Mouse (Mus musculus): Measurements from ENCODE around the gene Npy1r. TPM values are rescaled to one million over a fixed set of nuclear protein-coding genes. Genes with fewer than 3 reads are reported as not detected.

Gene Npy1r
- 1 to 10 TPM; 1.0 to 1.9 TPM for total RNA-seq (2021)
- long read RNA-seq, experiment 1, partial matches to known transcripts, result 1 of 1 reads
- long read RNA-seq, experiment 1, other reads (novel, unspliced or antisense), result 0 of 1 reads
- long read RNA-seq, experiment 2, partial matches to known transcripts, result 2 of 4 reads
- long read RNA-seq, experiment 2, other reads (novel, unspliced or antisense), result 1 of 4 reads

GRCm38 (mm10) chr8:66696970-66697843 lies at the start of gene Npy1r:
Npy1r (plus strand) TSS chr8:66697192.
- no peak for DNase-seq

- DNase-seq, result no peak
These were observed 15.7 kb upstream of the Npy1r start for GRCm38 (mm10) chr8:66681261-66681660.

- no peak for DNase-seq
These were observed 9.3 kb upstream of the Npy1r start, which contains the start of gene Npy5r for GRCm38 (mm10) chr8:66687511-66688329. Npy5r (minus strand) TSS chr8:66688128.

GRCm38 (mm10) chr8:66688395-66688794 lies 8.6 kb upstream of the Npy1r start:
- no peak for DNase-seq

- DNase-seq, result no peak
These were observed 8.2 kb upstream of the Npy1r start for GRCm38 (mm10) chr8:66688799-66689198.

- no peak for DNase-seq
These were observed 6.6 kb upstream of the Npy1r start for GRCm38 (mm10) chr8:66690402-66690801.

- DNase-seq, result no peak
These were observed 1.0 kb downstream of the Npy1r start for GRCm38 (mm10) chr8:66698011-66698410.

GRCm38 (mm10) chr8:66698782-66699181 lies 1.8 kb downstream of the Npy1r start:
- no peak for DNase-seq

GRCm38 (mm10) chr8:66714324-66714975 lies 17.5 kb downstream of the Npy1r start:
- no peak for DNase-seq

- no peak for DNase-seq
These were observed 25.8 kb downstream of the Npy1r start for GRCm38 (mm10) chr8:66722835-66723234.

- no peak for DNase-seq
These were observed 32.5 kb downstream of the Npy1r start for GRCm38 (mm10) chr8:66729446-66729845.

- DNase-seq, result no peak
These were observed 35.0 kb downstream of the Npy1r start for GRCm38 (mm10) chr8:66731957-66732356.

- DNase-seq, result no peak
These were observed 45.4 kb downstream of the Npy1r start for GRCm38 (mm10) chr8:66742359-66742758.

- DNase-seq, result no peak
These were observed 48.6 kb downstream of the Npy1r start for GRCm38 (mm10) chr8:66745612-66746011.

- no peak for DNase-seq
These were observed 54.6 kb downstream of the Npy1r start for GRCm38 (mm10) chr8:66751621-66752020.

GRCm38 (mm10) chr8:66756161-66756560 lies 59.2 kb downstream of the Npy1r start:
- no peak for DNase-seq

Other genes starting within 250 kb of the Npy1r start
- gene Tma16, start 210.7 kb upstream of the Npy1r start, total RNA-seq (2021), result 1 to 10 TPM; 5.5 to 6.7 TPM
- gene Tktl2, start 185.4 kb upstream of the Npy1r start, total RNA-seq (2021), result not detected
- not detected for gene Npy5r, start 9.1 kb upstream of the Npy1r start, total RNA-seq (2021)
- 1 to 10 TPM; 4.5 to 4.9 TPM for gene Naf1, start 163.0 kb downstream of the Npy1r start, total RNA-seq (2021)